Mouse (Mus musculus): Measurements from ENCODE around the gene Gtf2f2.
A peak's percentile ranks its signal among the peaks of the same experiment; 100 is the strongest.
"Not testable (repeated sequence)": the region's sequence is repeated elsewhere in the genome, so short reads cannot be mapped to it uniquely, and the experiment has no call there.

The Gtf2f2 gene

DNA sequence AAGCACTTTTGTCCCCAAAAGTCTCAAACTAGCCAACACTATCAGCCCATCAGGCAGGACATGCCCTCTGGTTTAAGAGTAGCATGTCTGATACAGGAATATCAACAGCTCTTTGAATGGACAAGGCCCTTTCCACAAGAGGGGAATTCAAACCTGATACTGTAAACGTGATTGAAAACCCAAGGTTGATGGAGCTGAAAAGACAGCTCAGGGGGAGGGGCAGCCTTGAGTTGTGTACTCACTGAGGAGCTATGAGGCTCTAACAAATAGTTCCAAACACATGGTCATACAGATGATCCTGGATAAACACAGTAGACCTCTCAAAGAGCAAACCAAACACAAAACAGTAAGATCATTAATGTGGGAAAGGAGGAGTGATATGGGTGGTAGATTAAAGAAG lies 12.6 kb downstream of the Gtf2f2 start:
- no peak for DNase-seq (ENCODE audit: low read depth, low spot score)

DNA sequence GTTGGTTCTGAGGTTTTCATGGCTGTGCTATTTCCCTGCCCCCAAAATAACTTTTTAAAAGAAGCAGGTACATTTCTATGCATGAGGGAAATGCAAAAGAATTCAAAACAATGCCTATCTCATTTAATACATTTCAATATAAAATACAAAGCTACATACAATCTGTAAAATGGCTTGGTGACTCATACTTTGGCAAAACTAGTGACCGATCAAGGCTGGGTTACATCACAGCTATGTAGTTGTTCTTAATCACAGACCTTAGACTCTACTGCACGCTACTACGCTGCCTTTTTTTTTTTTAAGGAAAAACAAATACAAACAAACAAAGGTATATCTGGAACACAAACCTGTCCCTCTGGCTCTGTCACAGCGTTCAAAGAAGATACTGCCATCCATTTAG lies 18.3 kb downstream of the Gtf2f2 start:
- no peak for DNase-seq (ENCODE audit: low read depth, low spot score)

DNA sequence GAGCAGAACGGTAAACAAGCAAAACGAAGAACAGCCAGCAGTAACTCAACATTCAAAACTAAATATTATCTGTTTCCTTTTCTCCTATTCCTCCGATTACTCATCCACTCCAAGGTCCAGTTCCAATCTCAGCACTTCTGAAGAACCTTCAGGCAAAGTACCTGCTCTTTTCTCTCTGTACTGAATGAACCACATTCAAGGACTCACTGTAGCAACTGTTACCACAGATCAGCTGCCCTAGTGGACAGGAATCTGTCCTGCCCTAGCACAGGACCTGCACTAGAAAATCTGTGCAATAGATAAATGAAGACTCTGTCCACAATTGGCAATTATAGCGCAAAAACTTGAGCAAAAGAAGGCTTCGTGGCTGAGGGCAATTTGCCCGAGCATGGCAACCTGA lies 19.7 kb downstream of the Gtf2f2 start:
- DNase-seq (ENCODE audit: low read depth, low spot score) = no peak

DNA sequence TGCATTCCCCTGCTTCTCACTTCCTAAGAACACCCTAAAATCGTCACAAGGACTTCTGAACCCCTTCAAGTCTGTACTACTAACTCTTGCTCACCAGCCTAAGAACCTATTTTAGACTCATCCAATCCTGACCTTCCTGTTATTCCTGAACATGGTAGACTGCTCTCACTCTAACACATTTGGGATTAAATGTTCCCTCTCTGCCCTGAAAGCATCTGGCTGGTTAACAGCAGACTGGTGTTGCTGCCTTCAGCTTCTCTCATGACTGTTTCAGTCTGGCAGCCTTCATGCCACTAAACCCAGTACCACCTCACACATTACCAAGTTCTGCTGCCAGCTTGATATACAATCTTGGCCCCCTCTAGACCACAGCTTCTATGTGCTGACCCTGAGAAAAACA lies 21.5 kb downstream of the Gtf2f2 start:
- DNase-seq (ENCODE audit: low read depth, low spot score) = no peak

DNA sequence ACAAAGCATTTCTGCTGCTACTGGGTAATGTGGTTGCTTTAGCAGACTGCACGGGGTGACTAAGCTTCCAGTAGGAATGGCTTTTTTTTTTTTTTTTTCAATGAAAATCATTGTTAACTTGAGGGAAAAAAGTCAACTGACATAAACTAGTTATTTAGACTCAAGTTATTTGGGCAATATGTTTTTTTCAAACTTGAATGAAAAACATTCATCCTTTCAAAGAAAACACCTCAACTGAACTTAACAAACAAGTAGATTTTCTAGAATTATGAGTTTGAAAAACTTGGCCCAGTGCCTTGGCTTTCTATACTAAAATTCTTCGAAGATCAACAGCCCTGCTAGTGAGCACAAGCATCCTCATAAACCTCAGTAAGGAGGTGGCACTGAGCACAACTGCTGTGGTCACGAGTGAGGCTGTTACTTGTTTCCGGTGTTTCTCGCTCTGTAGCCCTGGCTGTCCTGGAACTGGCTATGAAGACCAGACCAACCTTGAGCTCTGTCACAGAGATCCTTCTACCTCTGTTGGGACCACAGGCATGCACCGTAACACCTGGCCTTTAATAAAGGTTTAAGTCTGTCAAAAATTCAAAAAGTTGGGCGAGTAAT lies 23.7 kb downstream of the Gtf2f2 start:
- DNase-seq (ENCODE audit: low read depth, low spot score) = no peak

DNA sequence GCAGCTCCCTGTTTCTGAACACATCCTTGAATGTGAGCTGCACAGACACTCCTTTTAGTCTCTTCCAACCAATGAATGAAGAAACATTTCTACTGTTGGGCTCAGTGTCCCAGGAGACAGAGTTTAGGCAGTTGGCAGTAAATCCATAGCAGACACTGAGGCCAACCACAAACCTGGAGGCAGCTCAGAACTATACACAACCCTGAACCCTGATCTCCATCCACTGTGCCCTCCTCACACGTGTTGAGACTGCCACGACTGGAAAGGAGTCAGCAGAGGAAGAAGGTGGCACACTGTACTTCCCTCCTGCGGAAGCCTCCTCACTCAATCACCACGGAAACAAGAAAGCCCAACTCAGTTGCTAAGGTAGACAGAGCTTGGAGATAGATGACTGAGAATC lies 25.6 kb downstream of the Gtf2f2 start:
- no peak for DNase-seq (ENCODE audit: low read depth, low spot score)

DNA sequence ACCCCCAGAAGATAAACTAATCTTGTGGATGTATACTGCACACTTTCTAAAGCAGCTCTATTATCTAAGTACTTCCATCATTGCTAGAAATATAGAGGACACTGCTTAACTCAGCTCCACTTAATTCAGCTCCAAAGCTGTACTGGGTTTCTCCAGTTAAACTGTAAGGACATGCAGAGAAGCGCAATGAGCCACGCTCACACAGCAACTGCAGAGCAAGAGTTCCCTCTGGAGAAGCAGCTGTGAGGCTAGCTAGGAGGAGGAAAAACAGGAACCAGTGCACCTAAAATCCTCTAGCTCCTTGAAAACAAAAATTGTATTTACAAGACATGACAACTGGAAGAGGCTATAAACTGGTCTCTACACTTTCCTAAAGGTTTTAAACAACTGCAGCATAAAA lies 26.8 kb downstream of the Gtf2f2 start:
- no peak for DNase-seq (ENCODE audit: low read depth, low spot score)

DNA sequence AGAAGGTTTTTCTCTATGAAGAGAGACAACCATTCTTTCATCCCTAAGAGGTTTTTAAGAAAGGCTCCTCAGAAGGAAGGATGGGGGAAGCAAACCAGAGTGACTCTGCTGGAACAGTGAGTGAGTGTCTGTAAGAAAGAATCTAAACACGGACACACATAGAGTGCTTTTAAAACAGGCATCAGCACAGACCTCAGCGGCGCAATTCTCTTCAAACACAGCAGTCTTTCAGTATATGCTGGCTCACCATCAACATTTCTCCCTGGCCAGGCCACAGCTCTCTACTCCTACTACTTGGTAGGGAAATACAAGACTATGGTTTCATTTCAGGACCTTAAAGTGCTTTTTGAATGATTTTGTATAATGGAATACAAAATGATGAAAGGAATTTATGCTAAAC lies 29.4 kb downstream of the Gtf2f2 start:
- DNase-seq (ENCODE audit: low read depth, low spot score) = no peak

DNA sequence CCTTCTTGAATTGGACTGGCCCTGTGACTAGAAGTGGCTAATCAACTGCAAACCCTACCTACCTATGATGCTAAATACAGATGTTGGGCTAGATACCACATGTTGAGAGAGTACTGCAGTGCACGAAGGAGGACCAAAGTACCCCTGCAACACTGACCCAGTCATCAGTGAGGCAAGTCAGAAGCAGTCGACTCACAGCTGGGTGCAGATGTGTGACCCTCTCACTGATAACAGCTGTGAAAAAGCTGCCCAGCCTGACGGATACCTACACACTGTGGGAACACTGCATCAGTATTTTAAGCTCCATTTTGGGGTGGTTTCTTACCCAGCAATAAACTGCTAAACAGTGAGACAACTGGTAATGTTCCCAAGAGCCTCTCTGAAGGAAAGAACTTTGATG lies 34.6 kb downstream of the Gtf2f2 start:
- no peak for DNase-seq (ENCODE audit: low read depth, low spot score)

DNA sequence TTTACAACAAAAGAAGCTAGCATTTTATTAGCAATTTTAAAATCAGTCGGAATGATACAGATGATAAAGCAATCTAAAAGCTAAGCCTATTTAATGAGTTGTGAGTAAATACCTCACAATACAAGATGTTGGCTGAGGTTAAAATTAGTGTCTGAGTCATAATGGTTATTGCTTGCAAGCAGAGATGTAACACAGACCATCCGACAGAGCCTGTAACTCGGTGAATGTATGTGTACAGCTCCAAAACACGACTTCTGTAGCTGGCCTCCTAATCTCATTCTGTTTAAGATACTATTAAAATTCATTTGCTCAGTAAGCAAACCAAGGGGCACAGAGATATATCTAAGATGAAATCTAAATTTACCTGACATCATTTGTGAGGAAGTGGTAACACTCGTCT lies 43.4 kb downstream of the Gtf2f2 start:
- DNase-seq (ENCODE audit: low read depth, low spot score) = no peak

DNA sequence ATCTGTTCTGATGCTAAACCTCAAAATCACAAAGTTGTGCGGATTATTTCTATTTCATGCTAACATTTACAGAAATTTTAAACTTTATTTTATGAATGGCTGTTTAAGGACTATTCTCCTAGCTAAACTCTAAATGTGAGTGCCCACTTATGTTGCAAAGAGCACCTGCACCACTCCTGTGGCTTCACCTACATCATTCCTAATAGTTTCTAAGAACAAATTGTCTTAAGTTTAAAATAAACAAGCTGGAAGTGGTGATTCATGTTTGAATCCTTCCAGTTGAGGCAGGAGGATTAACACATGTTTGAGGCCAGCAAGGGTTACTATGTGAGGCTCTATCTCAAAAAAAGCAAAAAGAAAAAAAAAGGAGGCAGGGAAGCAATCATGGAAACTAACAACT lies 46.2 kb downstream of the Gtf2f2 start:
- DNase-seq (ENCODE audit: low read depth, low spot score) = no peak

DNA sequence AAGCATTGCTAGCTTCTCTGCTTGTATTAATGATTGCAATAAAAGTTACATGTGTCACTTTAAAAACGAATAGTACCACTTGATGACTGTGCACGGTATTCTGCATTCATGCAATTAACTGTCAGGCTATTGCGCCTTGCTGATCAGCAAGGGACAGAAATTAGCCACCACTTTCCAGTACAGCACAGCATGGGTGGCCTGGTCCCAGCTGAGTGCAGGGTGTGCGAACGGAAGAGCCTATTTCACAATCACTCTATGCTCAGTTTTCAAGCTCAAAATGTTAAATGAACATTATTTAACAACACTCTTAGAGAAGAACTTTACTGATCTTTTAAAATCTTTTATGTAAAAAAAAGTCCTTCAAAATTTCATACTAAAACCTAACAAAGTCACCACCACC lies 46.7 kb downstream of the Gtf2f2 start:
- DNase-seq (ENCODE audit: low read depth, low spot score) = no peak

DNA sequence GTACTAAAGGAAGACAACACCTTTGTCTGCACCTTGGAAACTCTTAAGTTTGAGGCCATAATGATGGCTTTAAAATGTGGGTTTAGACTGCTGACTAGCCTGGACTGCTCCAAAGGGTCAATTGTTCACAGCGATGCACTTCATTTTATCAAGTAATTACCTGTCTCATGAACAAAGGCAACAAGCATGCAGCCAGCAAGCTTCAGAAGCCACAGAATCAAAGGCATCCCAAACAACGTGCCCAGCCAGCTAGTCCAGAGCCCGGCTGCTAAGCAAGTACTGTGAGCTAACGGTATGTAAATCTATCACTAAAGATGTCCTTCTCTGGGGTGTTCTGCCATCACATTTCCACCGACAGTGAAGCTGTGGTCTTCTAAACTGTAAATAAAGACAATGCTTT lies 47.5 kb downstream of the Gtf2f2 start:
- no peak for DNase-seq (ENCODE audit: low read depth, low spot score)

DNA sequence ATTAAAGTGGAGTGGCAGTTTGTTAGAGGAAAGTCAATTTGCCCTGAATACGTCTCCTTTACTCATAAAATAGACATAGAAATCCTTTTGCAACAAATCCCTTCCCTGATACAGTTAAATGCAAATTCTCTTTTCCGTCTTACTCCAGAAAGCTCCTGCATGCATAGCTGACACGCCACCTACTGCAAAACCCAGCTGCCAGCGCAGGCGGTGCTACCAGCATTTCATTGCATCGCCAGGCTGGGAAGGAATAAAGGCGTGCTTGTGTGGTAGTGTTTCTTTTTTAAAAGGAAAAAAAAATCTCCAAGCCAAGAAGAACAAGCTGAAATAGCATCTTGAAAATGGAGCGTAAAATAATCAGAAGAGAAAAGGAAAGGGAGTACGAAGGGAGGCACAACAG lies 48.4 kb downstream of the Gtf2f2 start:
- DNase-seq (ENCODE audit: low read depth, low spot score) = no peak

DNA sequence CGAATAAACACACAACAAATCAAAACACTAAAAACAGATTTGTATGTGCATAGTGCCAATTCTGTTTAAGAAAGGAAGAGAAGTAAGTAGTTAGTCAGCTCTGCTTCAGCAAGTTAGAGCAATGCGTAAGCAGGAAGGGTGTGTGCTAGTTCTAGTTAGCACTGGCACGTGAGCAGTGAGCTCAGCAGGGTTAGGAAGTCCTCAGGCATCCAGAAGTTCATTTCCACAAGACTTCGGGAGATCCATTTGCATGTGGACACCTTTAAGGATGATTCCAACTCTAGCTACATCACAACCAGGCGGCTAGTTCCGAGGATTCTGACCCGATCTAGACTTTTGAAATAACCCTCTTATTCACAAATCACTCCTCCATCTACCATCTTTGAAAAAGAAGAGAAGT lies 55.9 kb downstream of the Gtf2f2 start, which contains the start of gene Kctd4:
Gene Kctd4, plus strand, starts transcription at position 244 of the 400 bp plus-strand sequence.
- DNase-seq (ENCODE audit: low read depth, low spot score) = peak; percentile 82

DNA sequence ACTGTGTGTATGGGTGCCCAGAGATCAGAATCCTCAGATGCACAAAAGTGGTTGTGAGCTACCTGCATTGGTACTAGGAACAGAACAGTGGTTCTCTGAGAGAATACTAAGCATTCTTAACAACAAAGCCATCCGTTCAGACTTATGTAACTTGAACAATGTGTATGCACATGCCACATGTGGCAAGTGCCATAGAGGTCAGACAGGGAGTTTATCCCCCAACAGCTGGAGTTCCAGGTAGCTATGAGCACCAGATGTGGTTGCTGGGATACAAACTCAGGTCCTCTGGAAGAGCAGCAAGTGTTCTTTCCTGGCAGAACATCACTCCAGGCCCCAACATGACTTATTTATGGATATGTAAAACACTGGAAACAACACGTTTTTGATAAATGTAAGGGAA lies 57.7 kb downstream of the Gtf2f2 start:
- no peak for DNase-seq (ENCODE audit: low read depth, low spot score)

DNA sequence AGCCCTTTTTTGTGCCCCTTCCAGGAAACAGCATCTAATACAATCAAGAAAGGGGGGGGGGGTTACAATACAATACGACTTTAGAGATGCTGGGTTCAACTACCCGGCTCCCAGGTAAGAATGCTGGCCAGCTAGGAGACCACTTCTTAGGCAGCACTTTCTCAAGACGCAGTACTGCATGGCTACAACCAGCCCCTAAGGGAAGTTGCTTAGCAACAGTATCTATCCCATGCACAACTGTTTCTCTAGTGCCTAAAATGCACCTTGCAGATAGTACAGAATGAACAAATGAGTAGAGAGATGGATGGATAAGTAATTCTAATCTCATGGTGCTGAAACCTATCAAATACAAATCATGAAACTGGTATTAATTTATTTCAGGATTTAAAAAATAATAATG lies 63.0 kb downstream of the Gtf2f2 start:
- no peak for DNase-seq (ENCODE audit: low read depth, low spot score)

DNA sequence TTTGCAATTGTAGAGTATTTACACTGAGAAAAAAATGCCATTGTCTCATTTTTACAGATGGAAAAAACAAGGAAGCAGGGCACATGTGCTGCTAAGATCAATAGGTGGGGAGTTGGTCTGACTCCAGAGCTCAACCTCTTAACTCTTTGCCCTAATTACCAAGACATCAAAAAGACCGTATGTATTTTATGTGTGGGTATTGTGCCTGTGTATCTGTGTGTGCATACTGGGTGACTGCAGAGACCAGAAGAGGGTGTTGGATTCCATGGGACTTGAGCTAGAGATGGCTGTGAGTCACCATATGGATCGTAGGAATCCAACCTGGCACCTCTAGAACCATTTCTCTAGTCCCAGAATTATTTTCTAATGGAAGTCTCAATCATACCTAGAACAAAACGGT lies 68.3 kb downstream of the Gtf2f2 start:
- DNase-seq (ENCODE audit: low read depth, low spot score) = no peak

DNA sequence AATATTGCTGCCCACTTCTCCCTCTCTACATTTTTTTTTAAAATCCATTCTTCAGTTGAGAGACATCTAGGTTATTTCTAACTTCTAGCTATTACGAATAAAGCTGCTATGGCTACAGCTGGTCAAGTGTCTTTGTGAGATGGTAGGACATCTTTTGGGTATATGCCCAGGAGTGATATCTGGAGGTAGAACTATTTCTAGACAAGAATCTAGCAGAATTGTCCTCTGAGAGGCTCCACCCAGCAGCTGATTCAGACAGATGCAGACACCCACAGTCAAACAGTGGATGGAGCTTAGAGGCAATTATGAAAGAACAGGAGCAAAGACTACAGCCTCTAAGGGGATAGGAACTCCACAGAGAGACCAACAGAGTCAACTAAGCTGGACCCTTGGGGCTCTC lies 69.2 kb downstream of the Gtf2f2 start:
- no peak for DNase-seq (ENCODE audit: low read depth, low spot score)

DNA sequence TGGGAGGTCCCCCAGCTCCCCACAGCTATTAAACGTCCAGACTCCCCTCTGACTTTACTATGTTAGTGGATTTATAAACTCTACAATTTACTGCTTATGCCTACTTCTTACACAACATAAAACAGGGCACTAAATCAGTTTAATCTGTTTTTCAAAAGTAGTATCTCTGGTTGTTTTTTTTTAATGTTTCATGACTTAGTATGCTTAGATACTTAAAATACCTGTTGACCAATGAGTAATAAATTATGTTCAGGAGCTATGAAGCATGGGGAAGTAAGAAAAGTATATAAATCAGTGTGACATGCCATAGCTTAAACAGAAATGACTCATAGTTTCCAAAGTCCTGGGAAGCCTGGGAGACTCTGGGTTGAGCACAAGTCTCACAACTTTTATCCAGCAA lies 73.0 kb downstream of the Gtf2f2 start:
- no peak for DNase-seq (ENCODE audit: low read depth, low spot score)

DNA sequence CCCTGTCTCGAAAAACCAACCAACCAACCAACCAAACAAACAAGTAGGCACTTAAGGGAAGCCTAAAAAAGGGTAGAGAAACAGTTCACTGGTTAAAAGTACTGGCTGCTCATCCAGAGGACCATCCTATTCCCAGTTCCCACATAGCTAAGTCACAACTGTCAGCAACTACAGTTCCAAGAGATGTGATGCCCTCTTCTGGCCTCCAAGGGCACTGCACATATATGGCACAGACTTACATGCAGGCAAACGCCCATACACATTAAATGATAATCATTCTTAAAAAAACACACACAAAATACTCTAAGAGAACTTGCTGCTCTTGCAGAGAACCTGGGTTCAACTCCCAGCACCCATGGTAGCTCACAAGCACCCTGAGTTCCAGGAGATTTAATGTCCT lies 76.3 kb downstream of the Gtf2f2 start:
- peak; percentile 66 for DNase-seq (ENCODE audit: low read depth, low spot score)

DNA sequence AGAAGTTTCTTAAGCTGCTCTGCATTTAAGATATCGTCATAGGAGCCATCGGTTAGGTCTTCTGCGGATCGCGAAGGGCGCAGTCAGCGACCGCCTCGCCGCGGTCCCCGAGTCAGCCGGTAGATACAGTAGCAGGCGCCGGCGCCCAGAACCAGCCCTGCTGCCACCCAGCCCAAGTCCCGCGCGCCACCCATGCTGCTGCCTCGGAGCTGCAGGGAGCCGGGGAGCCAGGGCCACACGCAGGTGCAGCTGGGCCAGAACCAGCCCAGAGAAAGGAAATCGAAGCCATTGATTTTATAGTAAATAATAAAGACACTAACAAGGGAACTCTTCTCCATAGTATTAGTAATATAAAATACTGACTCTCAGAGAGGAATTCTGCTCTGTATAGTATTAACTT lies 79.4 kb downstream of the Gtf2f2 start:
- DNase-seq (ENCODE audit: low read depth, low spot score) = no peak

DNA sequence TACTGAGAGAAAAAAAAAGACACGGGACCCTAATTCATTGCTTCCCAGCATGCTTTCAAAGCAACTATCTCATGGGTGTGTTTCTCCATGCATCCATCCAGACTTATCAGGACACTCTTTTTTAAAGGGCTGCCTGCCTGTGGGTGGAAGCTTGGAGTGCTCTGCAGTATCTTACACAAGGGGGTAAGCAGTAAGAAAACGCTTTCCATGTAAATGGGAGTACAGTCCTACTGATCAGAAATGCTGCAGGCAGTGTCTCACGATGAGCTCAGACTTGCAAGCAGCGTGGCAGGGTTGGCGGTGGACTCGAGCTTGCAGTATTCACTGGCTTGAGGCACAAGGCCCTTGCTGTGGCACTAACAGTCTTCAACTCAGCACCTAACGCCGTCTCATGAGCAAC lies 81.0 kb downstream of the Gtf2f2 start:
- not testable (repeated sequence) for DNase-seq (ENCODE audit: low read depth, low spot score)

DNA sequence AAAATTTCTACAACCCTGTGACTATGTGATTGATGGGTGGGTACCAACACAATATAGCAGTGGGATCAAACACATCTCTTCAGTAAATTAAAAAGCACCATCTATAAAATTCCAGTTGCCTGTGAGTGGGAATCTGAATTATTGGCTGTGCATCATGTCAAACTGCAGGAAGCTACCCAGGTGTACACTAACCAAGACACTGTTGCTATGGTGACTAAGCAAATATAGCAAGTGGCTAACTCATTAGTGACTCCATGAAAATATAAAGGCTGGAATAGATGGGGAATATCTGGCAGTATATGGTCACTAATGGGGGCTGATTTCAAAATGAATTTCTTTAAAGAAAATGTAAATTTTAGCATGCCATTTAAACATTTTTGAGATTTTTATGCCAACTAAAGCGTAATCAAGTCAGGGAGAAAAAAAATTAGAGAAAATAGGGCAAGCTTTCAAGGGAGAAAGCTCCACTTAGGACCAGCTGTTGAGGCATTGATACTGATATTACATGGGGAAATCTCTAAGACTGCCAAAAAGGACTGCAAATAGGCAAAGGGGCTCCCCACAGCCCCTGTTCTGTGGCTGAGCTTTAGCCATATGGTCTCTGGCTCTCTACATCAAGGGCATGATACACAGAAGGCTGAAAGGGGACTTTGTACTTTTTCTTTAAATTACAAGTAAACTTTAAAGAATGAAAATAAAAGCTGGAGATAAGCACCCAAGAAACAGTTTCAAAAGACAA lies 87.2 kb downstream of the Gtf2f2 start:
- no peak for DNase-seq (ENCODE audit: low read depth, low spot score)

All from ES-CJ7 (cell line).